Mouse (Mus musculus): Measurements from ENCODE around the gene Gramd1c. TPM values are rescaled to one million over a fixed set of nuclear protein-coding genes. Genes with fewer than 3 reads are reported as not detected.
A peak's percentile ranks its signal among the peaks of the same experiment; 100 is the strongest.

Gramd1c gene
- polyA plus RNA-seq, 1 experiment: 0.39 TPM

DNA sequence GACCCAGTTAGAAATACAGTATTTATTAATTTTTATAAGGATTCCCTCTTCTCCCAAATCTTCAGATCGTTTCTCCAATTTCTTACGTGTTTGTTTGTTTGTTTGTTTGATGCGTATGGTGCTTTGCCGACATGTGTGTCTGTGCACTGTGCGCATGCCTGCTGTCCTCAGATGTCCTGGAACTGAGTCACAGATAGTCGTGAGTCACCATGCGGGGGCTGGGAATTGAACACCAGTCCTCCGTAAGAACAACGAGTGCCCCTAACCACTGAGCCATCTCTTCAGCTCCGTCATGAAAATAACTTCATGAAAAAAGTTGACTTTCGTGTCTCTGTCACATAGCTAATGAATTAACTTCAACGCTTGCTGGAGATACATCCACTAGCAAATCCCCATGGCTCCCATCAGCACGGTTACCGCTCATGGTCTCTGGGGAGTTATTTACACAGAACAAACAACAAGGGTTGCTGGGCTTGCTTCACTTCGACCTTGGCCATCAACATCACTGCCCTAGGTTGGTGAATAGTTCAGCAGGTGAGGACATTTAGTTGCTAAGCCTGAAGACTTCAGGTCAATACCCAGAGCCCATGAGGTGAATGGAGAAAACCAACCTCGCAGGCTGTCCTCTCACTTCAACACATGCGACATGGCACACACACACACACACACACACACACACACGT is 2.4 kb downstream of the Gramd1c start:
- H3K27ac ChIP-seq (ENCODE audit: insufficient read depth, low read depth, low read length): no peak overlapping the region
- no peak overlapping the region for H3K4me3 ChIP-seq (ENCODE audit: insufficient read depth, low read length)
- H3K4me1 ChIP-seq (ENCODE audit: control insufficient read depth, insufficient read depth, low read length): no peaks in the 10 kb centered on the region
- TF ChIP-seq POLR2A (IDR thresholded peaks at IDR 0.05; ENCODE audit: borderline replicate concordance, low read depth, low read length) (no peak), CTCF (IDR thresholded peaks at IDR 0.05; ENCODE audit: low read depth, low read length) (no peak)

DNA sequence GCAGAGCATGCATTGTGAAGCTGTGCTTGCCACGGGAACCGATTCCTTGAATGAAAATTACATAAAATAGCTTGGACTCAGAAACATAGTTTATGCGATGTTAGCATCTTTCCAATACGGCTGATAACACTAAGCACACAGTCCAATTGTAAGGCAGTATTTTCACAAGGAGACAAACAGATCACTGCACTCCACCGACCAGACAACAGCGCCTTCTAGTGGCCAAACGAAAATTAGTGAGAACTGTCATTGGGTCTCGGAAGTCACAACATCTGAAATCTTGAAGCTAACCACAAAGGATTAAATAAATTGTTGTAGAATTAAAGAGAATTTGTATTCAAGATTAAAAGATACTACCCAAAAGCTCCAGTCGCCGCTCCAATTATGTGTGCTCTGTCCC is 4.4 kb downstream of the Gramd1c start:
- Histone ChIP-seq H3K27ac (ENCODE audit: insufficient read depth, low read depth, low read length) (no peak overlapping the region), H3K4me3 (ENCODE audit: insufficient read depth, low read length) (no peak overlapping the region), H3K4me1 (ENCODE audit: control insufficient read depth, insufficient read depth, low read length) (no peaks in the 10 kb centered on the region)
- TF ChIP-seq POLR2A (IDR thresholded peaks at IDR 0.05; ENCODE audit: borderline replicate concordance, low read depth, low read length) (no peak), CTCF (IDR thresholded peaks at IDR 0.05; ENCODE audit: low read depth, low read length) (no peak)

DNA sequence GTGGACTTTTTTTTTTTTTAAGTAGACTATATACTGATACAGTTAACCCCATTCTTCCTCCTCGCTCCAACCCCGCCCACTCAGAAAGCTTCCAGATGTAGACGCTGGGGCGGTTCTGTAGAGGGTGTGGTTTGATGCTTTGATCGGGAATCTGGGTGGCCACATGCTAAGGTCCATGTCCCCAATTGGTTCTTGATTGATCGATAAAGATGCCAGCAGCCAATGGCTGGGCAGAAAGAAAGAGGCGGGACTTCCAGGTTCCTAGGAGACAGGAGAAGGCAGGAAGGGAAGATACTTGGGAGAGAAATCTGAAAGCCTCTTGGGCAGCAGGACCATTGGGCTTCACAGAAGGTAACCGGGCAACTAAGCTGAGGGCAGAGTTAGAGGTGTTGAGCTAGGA is 7.4 kb downstream of the Gramd1c start:
- TF ChIP-seq CTCF (IDR thresholded peaks at IDR 0.05; ENCODE audit: low read depth, low read length) (no peak), POLR2A (IDR thresholded peaks at IDR 0.05; ENCODE audit: borderline replicate concordance, low read depth, low read length) (no peak)
- Histone ChIP-seq H3K4me1 (ENCODE audit: control insufficient read depth, insufficient read depth, low read length) (no peaks in the 10 kb centered on the region), H3K4me3 (ENCODE audit: insufficient read depth, low read length) (no peak overlapping the region), H3K27ac (ENCODE audit: insufficient read depth, low read depth, low read length) (no peak overlapping the region)

DNA sequence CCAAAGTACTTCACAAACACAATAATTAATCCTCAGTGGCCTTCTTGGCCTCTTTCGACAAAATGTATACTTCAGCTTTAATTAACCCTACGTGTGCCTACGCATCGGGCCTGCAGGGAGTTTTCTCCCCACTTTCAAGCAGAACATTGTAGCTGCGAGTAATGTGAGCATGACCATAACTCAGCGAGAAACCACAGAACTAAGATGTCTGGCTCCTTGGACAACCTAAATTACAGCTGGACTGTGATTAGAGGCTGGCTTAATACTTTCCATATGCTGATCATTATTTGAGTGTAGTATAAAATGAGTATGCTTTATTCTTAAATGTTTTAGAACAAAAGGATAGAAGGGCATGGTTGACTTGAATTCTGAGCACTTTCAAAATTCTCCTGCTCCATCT is 9.9 kb downstream of the Gramd1c start:
- H3K27ac ChIP-seq (ENCODE audit: insufficient read depth, low read depth, low read length): no peak overlapping the region
- H3K4me3 ChIP-seq (ENCODE audit: insufficient read depth, low read length): no peak overlapping the region
- H3K4me1 ChIP-seq (ENCODE audit: control insufficient read depth, insufficient read depth, low read length): no peaks in the 10 kb centered on the region
- no peak for TF ChIP-seq CTCF (IDR thresholded peaks at IDR 0.05; ENCODE audit: low read depth, low read length)
- TF ChIP-seq POLR2A (IDR thresholded peaks at IDR 0.05; ENCODE audit: borderline replicate concordance, low read depth, low read length): no peak

DNA sequence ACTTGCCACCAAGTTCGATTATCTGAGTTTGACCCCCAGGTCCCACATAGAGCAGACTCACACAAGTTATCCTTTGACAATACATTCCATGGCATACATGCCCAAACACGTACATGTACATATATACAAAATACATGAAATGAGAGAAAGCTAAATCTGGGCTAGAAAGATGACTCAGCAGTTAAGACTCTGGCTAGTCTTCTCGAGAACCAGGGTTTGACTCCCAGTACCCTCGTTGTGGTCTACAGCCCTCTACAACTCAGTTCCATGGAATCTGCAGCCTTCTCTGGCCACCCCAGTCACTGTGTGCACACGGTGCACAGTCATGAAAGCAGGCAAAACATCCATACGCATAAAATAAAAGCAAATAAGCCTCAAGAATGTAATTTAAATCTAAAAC is 10.8 kb downstream of the Gramd1c start:
- no peaks in the 10 kb centered on the region for H3K4me1 ChIP-seq (ENCODE audit: control insufficient read depth, insufficient read depth, low read length)
- TF ChIP-seq CTCF (IDR thresholded peaks at IDR 0.05; ENCODE audit: low read depth, low read length) (no peak), POLR2A (IDR thresholded peaks at IDR 0.05; ENCODE audit: borderline replicate concordance, low read depth, low read length) (no peak)
- no peak overlapping the region for H3K4me3 ChIP-seq (ENCODE audit: insufficient read depth, low read length)
- no peak overlapping the region for H3K27ac ChIP-seq (ENCODE audit: insufficient read depth, low read depth, low read length)

DNA sequence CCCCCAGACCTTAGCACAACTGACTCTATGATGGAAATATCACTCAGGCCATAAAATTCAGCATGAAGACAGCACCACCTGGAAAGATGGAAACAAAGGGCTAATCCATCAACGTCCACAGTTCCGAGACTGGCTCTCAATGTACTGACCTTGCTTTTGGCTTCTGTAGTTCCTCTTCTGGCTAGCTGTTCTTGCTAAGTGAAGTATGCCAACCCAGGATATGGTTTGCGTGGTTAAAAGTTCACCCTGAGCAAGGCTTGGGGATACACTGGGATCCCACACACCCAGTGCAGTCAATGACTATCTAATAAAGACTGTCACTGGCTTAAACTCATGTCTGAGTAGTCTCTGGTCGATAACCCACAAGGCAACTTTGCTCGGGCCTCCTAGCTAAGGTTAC is 13.0 kb downstream of the Gramd1c start:
- no peak overlapping the region for H3K27ac ChIP-seq (ENCODE audit: insufficient read depth, low read depth, low read length)
- H3K4me3 ChIP-seq (ENCODE audit: insufficient read depth, low read length): no peak overlapping the region
- H3K4me1 ChIP-seq (ENCODE audit: control insufficient read depth, insufficient read depth, low read length): no peaks in the 10 kb centered on the region
- no peak for TF ChIP-seq CTCF (IDR thresholded peaks at IDR 0.05; ENCODE audit: low read depth, low read length)
- no peak for TF ChIP-seq POLR2A (IDR thresholded peaks at IDR 0.05; ENCODE audit: borderline replicate concordance, low read depth, low read length)

DNA sequence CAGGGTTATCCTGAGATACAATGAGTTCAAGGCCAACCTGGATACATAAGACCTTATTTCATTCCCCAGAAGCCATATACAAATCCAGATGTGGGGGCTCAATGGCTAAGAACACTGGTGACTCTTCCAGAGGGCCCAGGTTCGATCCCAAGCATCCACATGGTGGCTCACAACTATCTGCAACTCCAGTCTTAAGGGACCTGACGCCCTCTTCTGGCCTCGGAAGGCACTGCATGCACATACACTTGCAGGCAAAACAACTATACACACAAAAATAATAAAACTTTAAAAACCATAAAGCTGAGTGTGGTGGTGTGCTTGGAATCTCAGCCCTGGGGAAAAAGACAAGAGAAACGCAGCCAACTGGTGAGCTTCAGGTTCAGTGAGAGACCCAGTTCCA is 24.0 kb downstream of the Gramd1c start:
- H3K4me3 ChIP-seq (ENCODE audit: insufficient read depth, low read length): no peak overlapping the region
- no peak overlapping the region for H3K27ac ChIP-seq (ENCODE audit: insufficient read depth, low read depth, low read length)
- no peaks in the 10 kb centered on the region for H3K4me1 ChIP-seq (ENCODE audit: control insufficient read depth, insufficient read depth, low read length)
- TF ChIP-seq CTCF (IDR thresholded peaks at IDR 0.05; ENCODE audit: low read depth, low read length): peak; percentile 28; the same call in 1 of the 2 replicates
- TF ChIP-seq POLR2A (IDR thresholded peaks at IDR 0.05; ENCODE audit: borderline replicate concordance, low read depth, low read length): no peak

DNA sequence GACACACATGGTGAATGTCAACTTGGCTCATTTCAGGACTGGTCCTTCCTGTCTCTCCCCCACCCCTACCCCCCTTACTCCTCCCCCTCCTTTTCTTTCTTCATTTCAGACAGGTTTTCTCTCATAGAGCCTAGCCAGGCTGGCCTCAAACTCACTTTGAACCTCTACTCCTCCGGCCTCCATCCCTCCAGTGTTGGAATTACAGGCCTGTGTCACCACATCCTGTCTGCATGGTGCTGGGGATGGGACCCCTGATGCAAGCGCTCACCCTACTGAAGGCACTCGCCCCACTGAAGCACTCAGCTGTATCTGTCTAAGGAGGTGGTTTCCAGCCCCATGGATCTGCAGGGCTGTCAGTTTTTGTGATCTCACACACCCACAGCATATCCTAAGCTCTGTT is 27.9 kb downstream of the Gramd1c start:
- Histone ChIP-seq H3K4me1 (ENCODE audit: control insufficient read depth, insufficient read depth, low read length) (no peaks in the 10 kb centered on the region), H3K4me3 (ENCODE audit: insufficient read depth, low read length) (no peak overlapping the region), H3K27ac (ENCODE audit: insufficient read depth, low read depth, low read length) (no peak overlapping the region)
- no peak for TF ChIP-seq CTCF (IDR thresholded peaks at IDR 0.05; ENCODE audit: low read depth, low read length)
- no peak for TF ChIP-seq POLR2A (IDR thresholded peaks at IDR 0.05; ENCODE audit: borderline replicate concordance, low read depth, low read length)

DNA sequence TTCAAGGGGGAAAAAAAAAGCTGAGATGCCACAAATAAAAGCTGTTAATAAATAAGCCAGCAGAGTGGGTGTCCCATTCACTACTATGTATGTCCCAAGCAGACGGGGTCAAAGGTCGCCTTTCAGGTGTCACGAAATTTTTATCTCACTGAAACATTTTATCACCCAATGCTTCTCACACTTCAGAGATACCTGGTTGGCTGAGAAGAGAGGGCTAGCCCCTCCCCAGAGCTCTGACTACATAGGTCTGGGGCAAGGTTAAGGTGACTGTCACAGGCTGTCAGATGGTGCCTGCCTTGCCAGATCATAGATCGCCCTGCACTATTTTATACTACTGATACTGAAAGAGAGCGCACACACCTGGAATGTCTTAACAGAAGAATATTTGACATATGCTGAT is 29.8 kb downstream of the Gramd1c start:
- no peak for TF ChIP-seq POLR2A (IDR thresholded peaks at IDR 0.05; ENCODE audit: borderline replicate concordance, low read depth, low read length)
- no peak overlapping the region for H3K27ac ChIP-seq (ENCODE audit: insufficient read depth, low read depth, low read length)
- 0 out of 2 replicates have a peak, but pooled peaks cover 2% of the 10 kb centered on the region for H3K4me1 ChIP-seq (ENCODE audit: control insufficient read depth, insufficient read depth, low read length)
- no peak overlapping the region for H3K4me3 ChIP-seq (ENCODE audit: insufficient read depth, low read length)

DNA sequence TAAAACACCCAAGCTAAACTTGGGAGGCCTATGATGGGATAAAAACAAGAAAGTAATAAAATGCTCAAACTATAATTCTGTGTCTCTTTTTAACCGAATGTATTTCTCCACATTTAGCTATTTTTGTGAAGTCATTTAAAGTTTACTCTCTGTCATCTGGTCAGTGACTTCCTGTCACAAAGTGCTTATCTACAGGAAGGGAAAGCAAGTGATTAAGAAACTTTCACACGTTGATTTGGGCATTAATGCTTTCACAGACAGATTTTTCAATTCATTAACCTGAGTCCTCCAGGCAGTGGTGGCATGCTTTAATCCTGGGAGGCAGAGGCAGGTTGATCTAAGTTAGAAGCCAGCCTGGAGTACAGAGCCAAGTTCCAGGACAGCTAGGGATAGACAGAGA is 33.9 kb downstream of the Gramd1c start:
- Histone ChIP-seq H3K4me1 (ENCODE audit: control insufficient read depth, insufficient read depth, low read length) (0 out of 2 replicates have a peak, but pooled peaks cover 3% of the 10 kb centered on the region), H3K4me3 (ENCODE audit: insufficient read depth, low read length) (no peak overlapping the region), H3K27ac (ENCODE audit: insufficient read depth, low read depth, low read length) (no peak overlapping the region)
- no peak for TF ChIP-seq POLR2A (IDR thresholded peaks at IDR 0.05; ENCODE audit: borderline replicate concordance, low read depth, low read length)
- TF ChIP-seq CTCF (IDR thresholded peaks at IDR 0.05; ENCODE audit: low read depth, low read length): no peak
